Mouse (Mus musculus) kidney, adult 11 months (tissue): ENCODE measurements at regions not wholly inside any gene's neighbourhood (a gene's known extent, or its start where the extent isn't known, plus 50 kb on each side); places are given as distances from the start of the nearest gene placed in this dataset.

Experiments
- DNase-seq: peaks from one replicate; pipeline ENCODE4 v3.0.0; 2022

DNA sequence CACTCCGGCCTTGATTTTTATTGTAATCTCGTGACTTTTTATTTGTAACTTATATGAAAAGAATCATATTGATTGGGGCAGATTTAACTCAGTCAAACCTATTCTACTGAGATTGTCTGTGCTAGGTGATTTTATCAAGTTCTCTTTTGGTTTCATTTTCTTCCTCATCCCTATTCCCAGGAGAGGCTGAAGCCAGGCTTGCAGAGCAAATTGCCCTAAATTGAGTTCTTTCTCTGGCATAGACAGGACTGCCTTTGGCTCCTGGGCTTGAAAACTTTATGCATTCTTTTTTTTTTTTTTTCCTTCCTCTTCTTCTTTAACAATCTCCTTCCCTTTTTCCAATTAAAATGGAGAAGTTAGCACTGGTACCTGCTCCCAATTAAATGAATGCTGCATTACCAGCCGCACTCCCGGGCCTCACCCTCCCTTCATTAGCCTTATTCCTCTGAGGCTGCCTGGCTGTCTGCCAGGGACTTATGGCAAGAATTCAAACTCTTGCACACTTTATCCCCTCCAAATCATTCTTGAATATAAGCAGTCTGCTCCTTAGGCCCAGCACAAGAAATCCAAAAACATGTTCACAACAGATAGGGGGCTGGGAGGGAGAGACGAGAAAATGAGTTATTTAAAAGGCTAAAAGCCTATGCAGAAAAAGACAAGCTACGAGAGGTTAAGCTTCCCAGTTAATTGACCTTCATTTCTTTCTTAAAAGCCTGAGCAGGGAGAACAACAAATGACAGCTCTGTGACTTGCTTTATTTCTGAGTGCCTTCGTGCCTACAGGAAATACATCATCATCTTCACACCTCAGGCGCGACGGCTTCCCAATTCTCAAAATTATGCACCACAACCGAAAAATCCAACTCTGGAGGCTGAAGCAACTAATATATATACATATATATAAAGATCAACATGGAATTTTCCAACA, 476.8 kb upstream of the Mms22l start:
- DNase-seq: no peak
